Mouse (Mus musculus): ENCODE results near the gene Gpc6.
A peak's percentile ranks its signal among the peaks of the same experiment; 100 is the strongest.

The Gpc6 gene

DNA sequence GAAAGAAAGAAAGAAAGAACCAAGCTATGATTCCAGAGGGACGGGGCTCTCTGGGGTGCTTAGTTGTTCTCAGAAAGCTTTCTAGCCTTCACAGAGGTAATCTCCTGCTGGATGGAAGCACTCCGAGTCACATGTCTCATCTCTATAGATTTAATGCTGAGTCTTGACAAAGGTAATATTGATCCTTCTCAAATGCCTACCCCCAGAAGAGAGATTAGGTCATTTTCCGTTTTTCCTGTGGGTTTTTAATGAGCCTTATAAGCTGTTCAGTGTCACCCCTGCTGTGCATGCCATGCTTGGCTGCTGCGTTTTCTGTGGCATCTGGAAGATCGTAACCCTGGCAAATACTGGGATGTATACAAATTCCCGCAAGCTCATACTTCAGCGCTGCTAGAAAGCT lies 527.0 kb downstream of the Gpc6 start:
- DNase-seq (ENCODE audit: low spot score in 2 of 2): no peak

DNA sequence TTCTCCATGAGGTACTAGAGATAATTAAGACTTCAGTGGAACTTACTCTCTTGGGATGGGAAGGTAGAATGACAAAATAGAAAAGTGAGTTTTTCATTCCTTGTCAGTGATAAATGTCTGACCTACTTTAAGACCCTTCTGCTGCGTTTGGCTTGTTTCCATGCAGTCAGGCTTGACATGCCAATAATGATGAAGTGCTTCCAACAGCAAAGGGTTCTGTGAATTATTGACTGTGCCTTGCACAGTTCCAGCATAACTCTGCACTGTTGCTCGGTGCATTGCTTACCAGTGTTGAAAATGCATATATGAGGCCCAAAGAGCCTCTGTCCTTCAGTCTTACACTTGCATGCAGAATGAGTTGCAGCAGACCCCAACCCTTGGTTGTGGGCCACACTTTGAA lies 548.3 kb downstream of the Gpc6 start:
- no peak for DNase-seq (ENCODE audit: low spot score in 2 of 2)

GRCm38 (mm10) chr14:117478879-117479278 lies 553.8 kb downstream of the Gpc6 start:
- no peak for DNase-seq (ENCODE audit: low spot score in 2 of 2)

DNA sequence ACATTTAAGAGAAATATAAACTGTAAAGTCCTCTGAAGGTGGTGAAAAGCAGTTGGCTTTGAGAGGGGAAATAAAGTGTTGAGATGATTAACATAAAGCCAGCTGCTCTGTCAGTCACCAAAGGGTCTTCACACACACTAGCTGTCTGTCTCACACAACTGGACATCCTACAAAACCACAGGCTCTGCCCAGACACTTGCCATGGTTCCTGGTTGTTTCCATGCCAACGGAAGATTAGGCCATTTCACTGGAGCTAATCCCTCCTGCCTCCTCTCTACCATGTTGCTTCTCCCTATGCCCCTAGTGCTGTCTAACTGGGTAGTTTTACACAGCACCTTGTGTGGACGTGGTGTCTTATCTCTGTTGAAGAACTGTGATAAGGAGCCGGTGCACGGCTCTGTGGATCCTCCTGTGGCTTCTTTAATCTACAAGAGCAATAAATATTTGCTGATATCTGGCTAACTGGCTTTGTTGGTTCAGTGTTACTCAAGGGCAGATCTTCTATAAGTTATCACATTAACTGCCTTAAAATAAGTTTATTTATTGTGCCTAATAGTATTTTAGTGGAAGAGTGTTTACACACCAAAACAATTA lies 562.1 kb downstream of the Gpc6 start:
- DNase-seq (ENCODE audit: low spot score in 2 of 2): no peak

DNA sequence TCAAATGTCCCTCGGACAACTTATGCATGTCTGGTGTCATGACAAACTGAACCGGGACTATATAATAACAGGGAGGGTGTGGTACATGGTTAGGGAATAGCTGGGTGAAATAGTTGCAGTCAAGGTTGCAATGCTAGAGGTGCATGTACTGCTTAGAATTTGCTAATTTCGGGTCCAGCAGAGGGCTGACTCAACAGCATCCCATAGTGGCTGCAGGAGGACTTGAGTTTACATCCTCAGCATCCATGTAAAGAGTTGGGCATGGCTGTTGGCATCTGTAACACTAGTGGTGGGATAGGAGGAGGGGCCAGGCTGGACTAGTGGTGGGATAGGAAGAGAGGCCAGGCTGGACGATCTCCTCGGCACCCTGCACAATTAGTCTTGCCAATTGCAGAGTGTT lies 565.4 kb downstream of the Gpc6 start:
- no peak for DNase-seq (ENCODE audit: low spot score in 2 of 2)

DNA sequence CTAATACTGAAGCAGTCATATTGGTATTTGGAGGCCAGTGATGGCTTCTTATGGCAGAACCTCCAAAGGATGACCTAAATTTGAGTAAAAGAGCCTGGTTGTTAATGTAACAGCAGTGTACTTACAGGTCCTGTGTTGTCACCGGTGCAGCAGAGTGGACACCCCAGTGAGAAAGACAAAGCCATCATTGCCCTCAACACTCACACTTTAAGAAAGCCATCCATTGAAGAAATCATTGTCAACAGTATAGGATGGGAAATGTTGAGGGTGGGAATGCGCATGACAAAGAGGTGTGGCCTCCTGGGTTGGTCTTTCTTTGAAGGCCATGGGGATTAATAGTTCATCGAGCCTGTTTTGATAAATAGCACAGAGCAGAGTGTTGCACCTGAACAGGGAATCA lies 570.0 kb downstream of the Gpc6 start:
- no peak for DNase-seq (ENCODE audit: low spot score in 2 of 2)

GRCm38 (mm10) chr14:117498785-117499184 lies 573.7 kb downstream of the Gpc6 start:
- no peak for DNase-seq (ENCODE audit: low spot score in 2 of 2)

GRCm38 (mm10) chr14:117499354-117499753 lies 574.2 kb downstream of the Gpc6 start:
- no peak for DNase-seq (ENCODE audit: low spot score in 2 of 2)

DNA sequence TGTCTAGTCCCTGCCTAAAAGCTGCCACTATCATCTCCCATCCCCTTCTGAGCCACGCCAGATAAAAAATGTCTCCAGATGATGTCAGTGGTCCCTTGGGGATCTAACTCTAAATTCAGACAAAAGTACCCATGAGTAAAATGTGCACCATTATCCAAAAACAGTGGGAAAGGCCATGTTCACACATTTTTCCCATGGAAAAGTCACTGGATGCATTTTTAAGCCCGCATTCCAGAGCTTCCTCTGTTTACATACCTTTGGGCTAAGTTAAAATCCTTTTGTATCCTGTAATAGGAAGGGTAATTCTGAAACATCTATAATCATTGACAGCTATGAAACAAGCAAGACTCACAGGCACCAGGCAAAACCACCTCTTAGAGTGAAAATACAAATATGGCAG lies 589.7 kb downstream of the Gpc6 start:
- no peak for DNase-seq (ENCODE audit: low spot score in 2 of 2)

GRCm38 (mm10) chr14:117519574-117519973 lies 594.5 kb downstream of the Gpc6 start:
- DNase-seq (ENCODE audit: low spot score in 2 of 2): peak; percentile 9 to 31

DNA sequence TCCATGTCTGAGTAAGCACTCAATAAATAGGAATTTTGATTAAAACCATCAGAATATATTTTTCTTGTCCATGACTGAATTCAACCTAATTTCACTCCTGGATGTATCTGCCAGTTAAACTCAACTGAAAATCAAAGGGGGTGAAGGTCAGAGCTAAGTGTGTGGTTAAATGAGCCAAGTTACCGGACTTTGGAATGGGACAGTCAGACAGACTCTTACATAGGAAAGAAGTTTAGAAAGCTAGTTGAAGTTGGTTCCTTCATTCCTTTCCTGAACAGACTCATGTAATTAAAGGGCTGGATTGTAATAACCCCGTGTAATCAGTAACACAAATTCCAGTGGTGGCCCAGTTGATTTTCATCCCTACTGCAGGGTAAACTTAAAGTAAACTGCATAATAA lies 595.6 kb downstream of the Gpc6 start:
- DNase-seq (ENCODE audit: low spot score in 2 of 2): no peak

- DNase-seq (ENCODE audit: low spot score in 2 of 2): no peak
Measured at GRCm38 (mm10) chr14:117525133-117525532, 600.0 kb downstream of the Gpc6 start.

DNA sequence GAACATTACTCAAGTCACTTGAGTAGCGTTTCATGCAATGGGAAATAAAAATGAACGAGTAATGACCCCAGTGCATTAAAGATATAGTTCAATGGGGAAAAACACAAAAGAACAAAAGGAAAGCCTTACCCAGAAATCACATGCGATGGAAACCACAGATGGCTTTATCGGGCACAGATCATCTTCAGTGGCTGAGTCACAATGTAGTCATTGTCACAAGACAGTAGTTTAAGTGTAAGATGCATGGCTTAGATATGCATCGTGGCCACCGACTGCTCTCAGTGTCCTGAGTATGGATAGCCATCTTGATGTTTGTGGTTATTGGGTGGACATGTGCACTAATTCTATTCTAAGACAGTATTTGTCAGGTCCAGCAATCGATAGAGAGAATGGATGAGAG lies 601.9 kb downstream of the Gpc6 start:
- DNase-seq (ENCODE audit: low spot score in 2 of 2): no peak

DNA sequence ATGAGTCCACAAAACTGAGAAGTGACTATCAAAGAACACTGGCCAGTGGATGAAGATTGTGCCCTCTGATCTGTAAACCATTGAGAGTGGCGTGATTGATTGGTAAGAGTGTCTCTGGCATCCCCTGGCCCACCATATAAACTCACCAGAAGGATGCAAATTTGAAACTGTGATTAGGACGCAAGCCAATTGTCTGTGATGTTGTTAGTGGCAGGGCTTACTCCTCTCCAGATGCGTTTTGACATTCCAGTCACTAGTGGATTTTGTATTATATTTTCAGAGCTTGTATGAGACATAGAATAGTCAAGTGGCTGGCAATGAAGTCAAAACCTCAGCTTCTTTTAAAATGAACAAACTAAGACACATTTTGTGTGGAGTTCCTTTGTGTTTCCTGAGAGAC lies 604.3 kb downstream of the Gpc6 start:
- DNase-seq (ENCODE audit: low spot score in 2 of 2): no peak

GRCm38 (mm10) chr14:117552776-117553175 lies 627.7 kb downstream of the Gpc6 start:
- DNase-seq (ENCODE audit: low spot score in 2 of 2): no peak

- DNase-seq (ENCODE audit: low spot score in 2 of 2): no peak
Measured at GRCm38 (mm10) chr14:117556715-117557320, 631.7 kb downstream of the Gpc6 start.

GRCm38 (mm10) chr14:117562146-117562545 lies 637.0 kb downstream of the Gpc6 start:
- DNase-seq (ENCODE audit: low spot score in 2 of 2): no peak

- DNase-seq (ENCODE audit: low spot score in 2 of 2): no peak
Measured at GRCm38 (mm10) chr14:117569278-117569677, 644.2 kb downstream of the Gpc6 start.

- peak; percentile 26 to 45 for DNase-seq (ENCODE audit: low spot score in 2 of 2)
Measured at GRCm38 (mm10) chr14:117572213-117572612, 647.1 kb downstream of the Gpc6 start.

- DNase-seq (ENCODE audit: low spot score in 2 of 2): no peak
Measured at GRCm38 (mm10) chr14:117574216-117574615, 649.1 kb downstream of the Gpc6 start.

- no peak for DNase-seq (ENCODE audit: low spot score in 2 of 2)
Measured at GRCm38 (mm10) chr14:117581740-117582139, 656.6 kb downstream of the Gpc6 start.

DNA sequence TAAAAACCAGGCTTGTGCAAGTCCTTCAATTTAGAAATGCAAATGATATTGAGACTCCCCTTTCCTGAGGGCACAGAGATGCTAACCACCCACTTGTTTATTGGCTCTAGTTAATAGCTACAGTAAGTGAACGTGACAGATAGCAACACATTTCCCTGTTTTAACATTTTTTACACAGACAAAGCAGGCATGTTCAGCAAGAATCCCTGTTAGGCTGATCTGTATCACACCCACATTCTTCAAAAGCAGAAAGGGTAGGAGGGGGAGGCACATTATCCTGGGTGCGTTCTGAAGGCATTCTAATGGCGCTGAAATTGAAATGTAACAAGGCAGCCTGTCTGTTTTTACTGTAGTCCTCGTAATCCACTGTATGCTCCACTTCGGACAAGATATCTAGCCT lies 674.6 kb downstream of the Gpc6 start:
- no peak for DNase-seq (ENCODE audit: low spot score in 2 of 2)

DNA sequence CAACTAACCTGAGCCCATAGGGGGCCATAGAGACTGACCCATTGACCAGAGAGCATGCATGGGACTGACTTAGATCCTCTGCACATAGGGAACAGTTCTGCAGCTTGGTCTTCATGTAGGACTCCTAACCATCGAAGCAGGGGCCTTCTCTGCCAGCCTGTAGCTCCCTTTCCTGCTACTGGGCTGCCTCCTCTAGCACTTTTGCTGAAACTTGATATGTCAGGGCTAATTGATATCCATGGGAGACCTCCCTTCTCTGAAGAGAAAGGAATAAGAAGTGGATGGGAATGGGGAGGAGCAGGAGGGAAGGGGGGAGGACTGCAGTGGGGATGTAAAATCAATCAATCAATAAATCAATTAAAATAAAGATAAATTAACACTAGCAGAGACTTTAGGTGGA lies 678.7 kb downstream of the Gpc6 start:
- DNase-seq (ENCODE audit: low spot score in 2 of 2): no peak

DNA sequence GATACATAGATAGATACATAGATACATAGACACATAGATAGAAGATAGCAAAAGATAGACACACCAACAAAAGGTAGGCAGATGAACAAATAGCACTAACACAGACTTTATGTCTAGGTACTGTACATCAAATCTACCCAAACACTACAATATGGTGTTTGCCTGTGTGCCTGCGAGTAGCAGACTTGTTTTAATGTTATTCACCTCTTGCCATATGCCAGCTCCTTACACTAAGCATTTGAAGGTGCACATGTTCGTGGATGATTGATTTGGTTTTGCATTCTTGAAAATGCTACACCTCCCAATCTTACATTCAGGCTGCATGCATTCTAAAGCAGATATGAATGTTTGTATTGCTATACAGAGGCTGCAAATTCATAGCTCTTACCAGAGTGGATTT lies 680.6 kb downstream of the Gpc6 start:
- no peak for DNase-seq (ENCODE audit: low spot score in 2 of 2)

Measured in frontal cortex, postnatal 36 days (tissue).